Mouse (Mus musculus) small intestine, adult 2 months (tissue): ENCODE measurements around the gene Stxbp6.

Source experiments
- CTCF ChIP-seq: fragments of 200-500 bp; IDR thresholded peaks from 2 replicates; pipeline ENCODE4 v1.5.1; 2012; ENCODE audit warnings: low read depth, mild to moderate bottlenecking, control low read depth, inconsistent platforms, low read length, moderate library complexity, mixed read lengths; ENCODE audit not compliant: insufficient replicate concordance, insufficient read length; ENCODE audit errors: extremely low read depth
- POLR2A ChIP-seq: fragments of 200-500 bp; IDR thresholded peaks from 2 replicates; pipeline ENCODE4 v1.6.1; 2012; ENCODE audit warnings: low read depth, mild to moderate bottlenecking, control low read depth, inconsistent platforms, low read length, moderate library complexity

- TF ChIP-seq CTCF (no peak), POLR2A (no peak)
Observed at GRCm38 (mm10) chr12:45052860-45053259, 21.6 kb downstream of the Stxbp6 start.
